Mouse (Mus musculus) c-Kit-positive CD71-negative TER-119-negative erythroid progenitor cells, embryonic 14.5 days (primary cell): ENCODE measurements around the gene Rpl12.

ENCODE experiments used
- DNase-seq: peaks from one replicate; pipeline ENCODE4 v3.0.0-alpha.2; 2013; ENCODE audit warnings: low read depth

Rpl12 gene

GRCm38 (mm10) chr2:32940483-32940882 lies 20.9 kb upstream of the Rpl12 start:
- no peak for DNase-seq

DNA sequence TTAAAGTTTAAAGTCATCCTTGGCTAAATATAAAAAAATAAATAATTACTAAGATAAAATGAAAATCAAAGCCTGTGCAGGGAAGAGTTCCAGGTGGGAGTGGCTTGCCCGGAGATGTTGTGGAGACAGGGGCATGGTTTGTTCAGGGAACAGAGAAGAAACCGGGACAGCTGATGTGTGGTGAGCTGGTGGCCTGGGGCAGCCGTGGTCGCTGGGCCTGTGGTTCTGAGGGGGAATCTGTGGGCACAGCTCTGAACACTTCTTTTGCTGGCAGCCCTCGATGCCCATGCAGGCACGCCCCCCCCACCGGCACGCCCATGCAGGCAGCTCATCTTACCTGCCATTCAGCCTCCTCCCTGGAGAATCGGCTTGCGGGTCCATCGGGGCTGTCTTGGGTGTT lies 13.9 kb upstream of the Rpl12 start:
- no peak for DNase-seq

DNA sequence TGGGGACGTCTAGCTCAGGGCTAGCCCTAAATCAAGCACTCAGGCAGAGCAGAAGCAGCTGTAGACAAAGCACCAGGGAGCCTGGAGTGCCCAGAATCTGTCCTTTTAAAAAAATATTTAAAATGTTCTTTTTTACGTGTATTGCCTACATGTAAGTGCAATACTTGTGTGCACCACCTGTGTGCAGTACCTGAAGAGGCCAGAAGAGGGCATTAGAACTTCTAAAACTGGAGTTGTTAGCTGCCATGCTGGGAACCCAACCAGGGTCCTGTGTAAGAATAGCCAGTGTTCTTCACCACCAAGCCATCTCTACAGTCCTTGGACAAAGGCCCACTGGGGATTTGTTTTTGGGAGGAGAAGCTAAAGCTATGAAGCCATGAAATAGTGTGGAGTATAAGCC lies 6.8 kb upstream of the Rpl12 start:
- no peak for DNase-seq

GRCm38 (mm10) chr2:32957344-32957743 lies 4.0 kb upstream of the Rpl12 start:
- no peak for DNase-seq

GRCm38 (mm10) chr2:32960273-32960672 lies 1.1 kb upstream of the Rpl12 start:
- no peak for DNase-seq

GRCm38 (mm10) chr2:32962062-32962874 lies 909 bp downstream of the Rpl12 start:
- no peak for DNase-seq

DNA sequence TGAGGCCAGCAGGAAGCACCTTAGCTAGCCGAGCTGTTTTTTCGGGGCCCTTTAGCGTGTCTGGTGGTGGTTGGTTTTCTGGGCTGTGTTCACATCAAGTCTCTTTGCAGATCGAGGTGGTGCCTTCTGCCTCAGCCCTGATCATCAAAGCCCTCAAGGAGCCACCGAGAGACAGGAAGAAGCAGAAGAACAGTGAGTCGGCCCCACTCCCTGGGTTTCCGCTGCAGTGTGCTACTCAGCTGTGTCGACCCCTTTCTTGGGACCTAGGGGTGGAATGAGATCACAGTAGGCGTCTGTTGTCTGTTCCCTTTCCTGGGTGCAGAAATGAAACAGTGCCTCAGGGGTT lies 1.5 kb downstream of the Rpl12 start:
- no peak for DNase-seq

DNA sequence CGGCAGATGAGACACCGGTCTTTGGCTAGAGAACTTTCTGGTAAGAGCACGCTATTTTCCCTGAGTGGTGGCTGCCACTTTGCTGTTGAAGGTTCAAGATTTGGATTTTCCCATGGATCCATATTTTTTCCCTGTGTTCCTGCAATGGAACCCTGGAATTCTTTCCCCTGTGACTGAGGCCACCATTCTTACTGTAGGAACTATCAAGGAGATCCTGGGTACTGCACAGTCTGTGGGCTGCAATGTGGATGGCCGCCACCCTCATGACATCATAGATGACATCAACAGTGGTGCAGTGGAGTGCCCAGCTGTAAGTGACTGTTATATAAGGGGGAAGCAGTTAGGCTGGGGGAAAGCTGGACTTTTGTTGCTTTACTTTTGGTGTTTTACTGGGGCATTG lies 2.2 kb downstream of the Rpl12 start:
- DNase-seq = no peak

DNA sequence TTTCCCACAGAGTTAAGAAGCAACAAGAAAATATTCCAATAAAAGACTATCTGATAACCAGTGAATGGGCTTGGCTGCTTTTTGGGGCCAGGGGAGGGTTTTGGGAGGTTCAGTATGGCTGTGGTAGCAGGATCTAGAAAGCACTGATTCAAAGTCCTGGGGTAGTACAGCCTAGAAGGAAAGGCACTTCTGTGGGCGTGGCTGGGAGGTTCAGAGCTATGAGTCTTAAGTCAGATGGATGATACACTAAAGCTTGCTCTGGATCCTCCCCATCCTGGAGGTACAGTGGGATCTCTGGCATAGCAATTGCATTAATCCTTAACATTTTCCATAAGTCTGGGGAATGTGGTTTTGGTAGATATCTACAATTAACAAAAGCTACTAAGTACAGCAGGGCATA lies 2.6 kb downstream of the Rpl12 start:
- DNase-seq = no peak

DNA sequence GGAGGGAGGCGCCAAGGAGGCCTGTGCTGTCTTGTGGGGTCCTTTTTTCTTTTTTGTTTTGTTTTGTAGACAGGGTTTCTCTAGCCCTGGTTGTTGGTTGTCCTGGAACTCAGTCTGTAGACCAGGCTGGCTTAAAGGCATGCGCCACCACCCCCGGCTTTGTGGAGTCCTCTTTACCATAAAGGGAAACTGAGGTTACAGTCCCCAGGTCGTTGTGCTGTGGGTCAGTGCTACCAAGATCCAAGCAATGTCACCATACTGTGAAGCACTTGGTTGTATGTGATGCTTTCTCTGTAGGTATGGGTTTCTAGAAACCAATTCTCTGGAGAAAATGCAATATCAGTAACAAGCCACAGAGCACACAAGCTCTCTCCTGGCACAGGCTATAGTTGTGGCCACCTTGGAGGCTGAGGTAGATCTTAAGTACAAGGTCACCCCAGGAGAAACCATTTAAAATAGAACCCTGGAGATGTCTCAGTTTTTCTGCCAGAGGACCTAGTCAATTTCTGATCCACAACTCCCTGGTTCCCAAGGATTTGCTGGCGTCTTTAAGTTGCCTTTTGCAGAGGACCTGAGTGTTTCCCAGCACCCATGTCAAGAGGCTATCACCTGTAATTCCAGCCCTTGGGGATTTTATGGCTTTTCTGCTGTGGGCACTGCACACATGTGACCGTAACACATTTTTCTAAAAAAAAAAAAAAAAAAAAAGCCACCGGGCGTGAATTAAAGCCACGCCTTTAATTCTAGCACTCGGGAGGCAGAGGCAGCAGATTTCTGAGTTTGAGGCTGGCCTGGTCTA lies 3.5 kb downstream of the Rpl12 start:
- no peak for DNase-seq

DNA sequence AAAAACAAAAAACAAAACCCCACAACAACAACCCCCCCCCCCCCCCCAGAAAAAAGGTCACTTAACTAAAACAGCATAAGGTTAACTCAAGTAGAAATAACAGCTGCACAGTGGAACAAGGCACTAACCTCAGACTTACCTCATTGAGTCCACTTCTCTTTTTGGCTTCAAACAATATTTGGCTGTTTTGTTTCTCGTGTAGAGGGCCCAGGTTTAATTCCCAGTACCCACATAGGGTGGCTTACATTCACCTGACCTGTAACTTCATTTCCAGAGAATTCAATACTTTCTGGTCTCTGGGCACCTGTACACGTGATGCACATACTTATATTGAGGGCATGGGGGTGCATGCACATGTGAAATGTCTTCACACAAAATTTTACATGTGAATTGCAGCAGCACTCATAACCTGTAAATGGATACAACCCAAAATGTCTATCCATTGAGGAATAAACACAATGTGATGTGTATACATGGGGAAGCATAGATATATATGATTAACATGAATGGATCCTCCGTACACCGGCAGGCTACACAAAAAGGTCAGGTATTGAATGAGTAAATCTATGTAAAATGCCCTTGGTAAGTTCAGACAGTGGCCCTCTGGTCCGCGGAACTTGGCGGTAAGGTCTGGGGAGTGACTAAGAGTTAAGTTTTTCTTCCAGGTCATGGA lies 4.3 kb downstream of the Rpl12 start:
- DNase-seq = no peak

DNA sequence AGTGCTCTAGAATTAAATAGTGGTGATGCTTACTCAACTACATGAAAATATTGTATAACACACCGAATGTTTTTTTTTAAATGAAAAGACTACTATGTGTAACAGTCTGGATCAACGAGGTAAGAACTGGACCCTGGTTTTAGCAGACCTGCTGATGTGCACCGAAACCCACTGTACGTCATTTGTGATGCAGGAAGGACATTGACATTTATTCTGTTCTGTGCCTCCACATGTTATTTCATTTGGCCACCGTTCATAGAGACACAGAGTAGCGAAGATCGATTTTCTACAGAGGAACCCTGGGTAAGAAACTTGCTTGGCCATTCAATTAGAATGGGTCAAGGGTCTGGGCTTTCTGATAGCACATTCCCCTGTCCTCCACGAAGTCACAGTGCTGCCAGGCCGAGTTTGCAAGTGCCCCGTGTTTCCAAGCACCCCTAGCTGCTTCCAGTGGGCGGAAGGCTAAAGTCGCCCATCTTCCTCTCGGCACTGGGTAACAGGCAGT lies 4.9 kb downstream of the Rpl12 start:
- DNase-seq = no peak

- peak; percentile 73 for DNase-seq
Measured at GRCm38 (mm10) chr2:32966689-32967631, 5.6 kb downstream of the Rpl12 start.

GRCm38 (mm10) chr2:32968024-32968614 lies 6.8 kb downstream of the Rpl12 start:
- DNase-seq = no peak

GRCm38 (mm10) chr2:32969326-32969725 lies 8.0 kb downstream of the Rpl12 start:
- DNase-seq = no peak

DNA sequence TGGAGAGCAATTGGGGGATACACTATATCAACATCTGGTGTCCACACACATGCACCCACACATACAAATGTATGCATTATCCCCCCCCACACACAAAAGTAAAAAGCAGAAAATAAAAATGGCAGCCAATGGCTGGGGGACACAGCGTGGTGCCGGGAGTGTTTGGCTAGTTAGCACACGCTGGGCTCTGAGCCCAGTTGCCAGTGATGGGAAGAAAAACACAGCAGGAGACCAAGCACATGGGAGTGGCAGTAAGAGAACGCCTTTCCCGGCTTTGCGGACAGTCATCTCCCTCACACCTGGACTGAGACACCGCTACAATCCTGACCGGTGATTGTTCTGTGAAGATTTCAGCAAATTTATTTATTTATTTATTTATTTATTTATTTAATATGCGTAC lies 9.9 kb downstream of the Rpl12 start:
- no peak for DNase-seq

GRCm38 (mm10) chr2:32974216-32974615 lies 12.9 kb downstream of the Rpl12 start:
- DNase-seq = no peak

GRCm38 (mm10) chr2:32977114-32977513 lies 15.8 kb downstream of the Rpl12 start:
- no peak for DNase-seq

DNA sequence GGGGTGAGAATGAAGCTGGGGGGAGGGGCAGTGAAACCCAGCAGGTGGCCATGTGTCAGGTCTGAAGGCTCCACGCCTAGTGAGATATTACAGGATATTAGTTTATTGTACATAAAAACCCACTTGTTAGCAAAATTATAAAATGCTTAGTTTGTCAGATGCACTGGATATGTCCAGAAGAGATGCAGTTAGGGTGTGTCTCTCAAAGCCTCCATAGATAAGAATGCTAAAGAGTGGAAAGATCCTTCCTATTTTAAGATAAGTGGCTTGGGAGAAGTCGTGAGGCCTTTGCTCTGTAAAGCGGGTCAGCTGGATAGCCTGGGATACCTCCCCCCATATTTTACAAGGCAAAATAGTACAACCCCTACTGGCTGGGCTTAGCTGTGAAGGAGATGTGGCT lies 17.3 kb downstream of the Rpl12 start:
- DNase-seq = no peak

- DNase-seq = no peak
Measured at GRCm38 (mm10) chr2:32979675-32980074, 18.3 kb downstream of the Rpl12 start.

DNA sequence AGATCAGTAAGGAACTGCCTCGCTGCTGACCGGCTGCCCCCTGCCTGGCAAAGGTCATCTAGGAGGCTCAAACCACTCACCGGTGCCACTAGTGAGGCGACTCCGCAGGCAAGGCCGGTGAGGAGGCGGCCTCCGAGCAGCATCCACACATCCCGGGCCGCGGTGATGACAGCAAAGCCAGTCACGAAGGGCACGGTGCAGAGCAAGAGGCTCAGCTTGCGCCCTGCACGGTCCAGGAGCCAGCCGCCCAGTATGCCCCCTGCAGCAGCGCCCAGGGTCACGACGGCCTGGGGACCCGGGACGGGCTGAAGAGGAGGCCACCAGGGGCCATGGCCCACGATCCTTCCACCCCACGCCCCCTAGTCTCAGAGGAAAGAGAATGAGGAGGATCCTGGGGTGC lies 19.9 kb downstream of the Rpl12 start:
- no peak for DNase-seq
